ENCODE assay signal across 27 mouse cellular contexts in genomic region chr19:17606093-17606492, GRCm38 (mm10).
DNase-seq lines count a peak whose midpoint lies in the region; ATAC-seq and TF ChIP-seq lines count a peak whose summit lies in the region.
"Had no signal": no experiment of that assay in that cellular context is flagged by ENCODE, and none has a peak within 500 bp of the region (broad histone marks: within the 10 kb centered on the region; RNA-seq: fewer than 3 reads in every experiment).

No protein-coding gene starts in this region.

- no peak overlapping the region for H3K4me3 ChIP-seq in embryonic facial prominence, embryonic 13.5 days
- H3K4me3 ChIP-seq in embryonic facial prominence, embryonic 10.5 days = no peak overlapping the region
- no peak overlapping the region for H3K4me3 ChIP-seq in lung, embryonic 14.5 days (ENCODE audit: low read depth, low read length)
- H3K4me3 ChIP-seq in lung, postnatal 0 days (ENCODE audit: low read depth, low read length) = no peak overlapping the region
- H3K4me3 ChIP-seq in midbrain, embryonic 11.5 days (ENCODE audit: low read depth, low read length) = no peak overlapping the region
- no peak overlapping the region for H3K4me3 ChIP-seq in midbrain, embryonic 10.5 days
- H3K4me3 ChIP-seq: embryonic facial prominence, embryonic 12.5 days; erythroblast, embryonic 14.5 days; forebrain, embryonic 10.5 days; forebrain, embryonic 12.5 days had no signal

- peak overlapping the region; percentile 40; the same call in 1 of the 2 replicates for H3K27ac ChIP-seq in embryonic facial prominence, embryonic 13.5 days
- no peak overlapping the region for H3K27ac ChIP-seq in embryonic facial prominence, embryonic 10.5 days (replicated peaks)
- H3K27ac ChIP-seq in lung, embryonic 14.5 days (ENCODE audit: low read depth) = peak overlapping the region; percentile 24; the same call in 1 of the 2 replicates
- H3K27ac ChIP-seq in lung, postnatal 0 days (ENCODE audit: low read length) = no peak overlapping the region
- H3K27ac ChIP-seq in midbrain, embryonic 11.5 days (ENCODE audit: low read depth, low read length) = no peak overlapping the region
- no peak overlapping the region for H3K27ac ChIP-seq in midbrain, embryonic 10.5 days (replicated peaks)
- H3K27ac ChIP-seq: embryonic facial prominence, embryonic 12.5 days; forebrain, embryonic 10.5 days; forebrain, embryonic 12.5 days had no signal

- no peak overlapping the region for H3K4me2 ChIP-seq in embryonic facial prominence, embryonic 13.5 days
- no peak overlapping the region for H3K4me2 ChIP-seq in lung, embryonic 14.5 days
- H3K4me2 ChIP-seq in lung, postnatal 0 days (replicated peaks; ENCODE audit: low read depth, low read length) = no peak overlapping the region
- H3K4me2 ChIP-seq in midbrain, embryonic 11.5 days = no peak overlapping the region
- H3K4me2 ChIP-seq: embryonic facial prominence, embryonic 12.5 days; forebrain, embryonic 12.5 days had no signal

- H3K9ac ChIP-seq in embryonic facial prominence, embryonic 13.5 days = no peak overlapping the region
- no peak overlapping the region for H3K9ac ChIP-seq in lung, embryonic 14.5 days
- no peak overlapping the region for H3K9ac ChIP-seq in lung, postnatal 0 days (replicated peaks; ENCODE audit: low read depth)
- no peak overlapping the region for H3K9ac ChIP-seq in midbrain, embryonic 11.5 days (ENCODE audit: low read length)
- H3K9ac ChIP-seq: embryonic facial prominence, embryonic 12.5 days; forebrain, embryonic 12.5 days had no signal

- 60% methylated on average over 2 of the region's 2 CpGs for WGBS in embryonic facial prominence, embryonic 13.5 days
- WGBS in embryonic facial prominence, embryonic 10.5 days = 84% methylated on average over 2 of the region's 2 CpGs
- whole genome bisulfite sequencing in lung, embryonic 14.5 days = 39% methylated on average over 2 of the region's 2 CpGs
- 51% methylated on average over 2 of the region's 2 CpGs for WGBS in lung, postnatal 0 days
- 81% methylated on average over 2 of the region's 2 CpGs for WGBS in midbrain, embryonic 11.5 days
- 86% methylated on average over 2 of the region's 2 CpGs for WGBS in midbrain, embryonic 10.5 days

- no peak for ATAC-seq in embryonic facial prominence, embryonic 13.5 days (ENCODE audit: insufficient number of reproducible peaks, insufficient read depth, low FRiP score, low TSS enrichment, low read depth)
- no peak; the same call in 1 of the 2 replicates for ATAC-seq in lung, embryonic 14.5 days (ENCODE audit: insufficient read depth)
- no peak for ATAC-seq in lung, postnatal 0 days
- ATAC-seq in midbrain, embryonic 11.5 days (ENCODE audit: low FRiP score) = no peak
- ATAC-seq: activated CD4-positive, CD25-positive, alpha-beta regulatory T cell, adult 4 months; CD4-positive, CD25-positive, alpha-beta regulatory T cell, adult 4 months; Patski had no signal

- H3K9me3 ChIP-seq in embryonic facial prominence, embryonic 13.5 days = no peaks in the 10 kb centered on the region
- H3K9me3 ChIP-seq in embryonic facial prominence, embryonic 10.5 days = no peaks in the 10 kb centered on the region
- no peaks in the 10 kb centered on the region for H3K9me3 ChIP-seq in lung, embryonic 14.5 days (ENCODE audit: low read depth, low read length)
- no peaks in the 10 kb centered on the region for H3K9me3 ChIP-seq in lung, postnatal 0 days (ENCODE audit: low read length)
- H3K9me3 ChIP-seq in midbrain, embryonic 11.5 days (ENCODE audit: control insufficient read depth, low read length) = no peaks in the 10 kb centered on the region
- H3K9me3 ChIP-seq in midbrain, embryonic 10.5 days (replicated peaks) = no peaks in the 10 kb centered on the region
- H3K9me3 ChIP-seq: embryonic facial prominence, embryonic 12.5 days; forebrain, embryonic 10.5 days; forebrain, embryonic 12.5 days; G1E had no signal

- no peaks in the 10 kb centered on the region for H3K36me3 ChIP-seq in embryonic facial prominence, embryonic 13.5 days
- no peaks in the 10 kb centered on the region for H3K36me3 ChIP-seq in embryonic facial prominence, embryonic 10.5 days (replicated peaks)
- H3K36me3 ChIP-seq in lung, embryonic 14.5 days (ENCODE audit: insufficient read depth) = no peaks in the 10 kb centered on the region
- no peaks in the 10 kb centered on the region for H3K36me3 ChIP-seq in lung, postnatal 0 days (ENCODE audit: insufficient read depth, low read length)
- H3K36me3 ChIP-seq in midbrain, embryonic 11.5 days (ENCODE audit: control insufficient read depth, insufficient read depth, low read length) = no peaks in the 10 kb centered on the region
- H3K36me3 ChIP-seq in midbrain, embryonic 10.5 days = no peaks in the 10 kb centered on the region
- H3K36me3 ChIP-seq: embryonic facial prominence, embryonic 12.5 days; forebrain, embryonic 10.5 days; forebrain, embryonic 12.5 days; G1E had no signal

- TF ChIP-seq CTCF in lung, embryonic 14.5 days (IDR thresholded peaks at IDR 0.05; ENCODE audit: low read depth) = no peak
- no peak for TF ChIP-seq CTCF in lung, postnatal 0 days (IDR thresholded peaks at IDR 0.05)

- no peaks in the 10 kb centered on the region for H3K4me1 ChIP-seq in embryonic facial prominence, embryonic 13.5 days
- no peaks in the 10 kb centered on the region for H3K4me1 ChIP-seq in embryonic facial prominence, embryonic 10.5 days
- no peaks in the 10 kb centered on the region for H3K4me1 ChIP-seq in lung, embryonic 14.5 days (ENCODE audit: insufficient read depth)
- no peaks in the 10 kb centered on the region for H3K4me1 ChIP-seq in lung, postnatal 0 days (ENCODE audit: insufficient read depth, low read depth, low read length)
- H3K4me1 ChIP-seq in midbrain, embryonic 11.5 days (ENCODE audit: control insufficient read depth, insufficient read depth, low read length) = no peaks in the 10 kb centered on the region
- no peaks in the 10 kb centered on the region for H3K4me1 ChIP-seq in midbrain, embryonic 10.5 days
- H3K4me1 ChIP-seq: embryonic facial prominence, embryonic 12.5 days; forebrain, embryonic 10.5 days; forebrain, embryonic 12.5 days had no signal

- DNase-seq in embryonic facial prominence, embryonic 10.5 days (ENCODE audit: low spot score) = no peak
- peak; percentile 57 for DNase-seq in lung, embryonic 14.5 days
- DNase-seq in lung, postnatal 0 days (ENCODE audit: low spot score) = no peak
- DNase-seq in midbrain, embryonic 11.5 days (ENCODE audit: low spot score, missing footprints) = peak; percentile 2
- DNase-seq in midbrain, embryonic 10.5 days (ENCODE audit: low spot score) = no peak
- no peak for DNase-seq in adipocyte (ENCODE audit: low spot score)
- DNase-seq: adrenal gland, adult 2 months; adrenal gland, postnatal 10 days; adrenal gland, postnatal 25 days; B cell, adult 2 months; cerebellum, adult 11 months; cerebellum, adult 18-20 months; cerebellum, adult 8-10 months; cerebellum, adult 9-11 months; cerebellum, postnatal 14 days; cerebellum, postnatal 36 days; embryo, embryonic 11 days had no signal

- no peaks in the 10 kb centered on the region for H3K27me3 ChIP-seq in embryonic facial prominence, embryonic 13.5 days
- no peaks in the 10 kb centered on the region for H3K27me3 ChIP-seq in embryonic facial prominence, embryonic 10.5 days (replicated peaks; ENCODE audit: low read depth, poor library complexity, severe bottlenecking)
- no peaks in the 10 kb centered on the region for H3K27me3 ChIP-seq in lung, embryonic 14.5 days (ENCODE audit: insufficient read depth, low read length)
- H3K27me3 ChIP-seq in lung, postnatal 0 days (replicated peaks; ENCODE audit: insufficient read depth, low read length) = no peaks in the 10 kb centered on the region
- no peaks in the 10 kb centered on the region for H3K27me3 ChIP-seq in midbrain, embryonic 11.5 days (ENCODE audit: control insufficient read depth, insufficient read depth, low read length)
- H3K27me3 ChIP-seq in midbrain, embryonic 10.5 days (ENCODE audit: low read depth, poor library complexity, severe bottlenecking) = no peaks in the 10 kb centered on the region
- H3K27me3 ChIP-seq: CH12.LX; embryonic facial prominence, embryonic 12.5 days; forebrain, embryonic 12.5 days; Patski had no signal

- TF ChIP-seq EP300 in lung, postnatal 0 days (IDR thresholded peaks at IDR 0.05) = no peak

Comparison
In these comparisons a context has a peak if more than half of its experiments do, and no peak if none do; other contexts are left out.
1. H3K27ac ChIP-seq: peak in embryonic facial prominence, embryonic 13.5 days (single experiment) and lung, embryonic 14.5 days (single experiment); none in embryonic facial prominence, embryonic 10.5 days (single experiment), lung, postnatal 0 days (single experiment), midbrain, embryonic 11.5 days (single experiment) and midbrain, embryonic 10.5 days (single experiment).
2. DNase-seq: peak in lung, embryonic 14.5 days (single experiment) and midbrain, embryonic 11.5 days (single experiment); none in embryonic facial prominence, embryonic 10.5 days (single experiment), lung, postnatal 0 days (single experiment), midbrain, embryonic 10.5 days (single experiment) and adipocyte (single experiment).